Mouse (Mus musculus) hindbrain, embryonic 16.5 days (tissue): ENCODE measurements around the gene Speg. TPM values are rescaled to one million over a fixed set of nuclear protein-coding genes. Genes with fewer than 3 reads are reported as not detected.
A peak's percentile ranks its signal among the peaks of the same experiment; 100 is the strongest.

Experiments used
- ATAC-seq: fragments of 200-750 bp; cut with Nextera tagmentation; 2 replicates; pipeline ENCODE4 v1.8.0; 2017; ENCODE audit warnings: moderate TSS enrichment, moderate library complexity
- H3K27ac ChIP-seq: fragments of 300-500 bp; sonication (generic); 2 replicates; pipeline ENCODE4 v1.5.1; 2014; ENCODE audit warnings: low read depth, mild to moderate bottlenecking, control low read depth, low read length, moderate library complexity
- H3K27me3 ChIP-seq: fragments of 300-500 bp; sonication (generic); replicated peaks from 2 replicates; pipeline ENCODE4 v1.6.1; 2014; ENCODE audit warnings: low read length; ENCODE audit not compliant: control insufficient read depth, insufficient read depth
- H3K36me3 ChIP-seq: fragments of 300-500 bp; sonication (generic); 2 replicates; pipeline ENCODE4 v1.6.1; 2014; ENCODE audit warnings: mild to moderate bottlenecking, low read length, moderate library complexity, mixed read lengths; ENCODE audit not compliant: control insufficient read depth, insufficient read depth
- H3K4me1 ChIP-seq: fragments of 300-500 bp; sonication (generic); 2 replicates; pipeline ENCODE4 v1.6.1; 2014; ENCODE audit warnings: low read depth, low read length; ENCODE audit not compliant: control insufficient read depth, insufficient read depth
- H3K4me2 ChIP-seq: fragments of 300-500 bp; sonication (generic); 2 replicates; pipeline ENCODE4 v1.6.1; 2014; ENCODE audit warnings: mild to moderate bottlenecking, low read length, control low read depth, moderate library complexity
- H3K4me3 ChIP-seq: fragments of 300-500 bp; sonication (generic); 2 replicates; pipeline ENCODE4 v1.5.1; 2014; ENCODE audit warnings: mild to moderate bottlenecking, low read length, control low read depth, moderate library complexity
- H3K9ac ChIP-seq: fragments of 300-500 bp; sonication (generic); 2 replicates; pipeline ENCODE4 v1.6.1; 2014; ENCODE audit warnings: low read depth, mild to moderate bottlenecking, control low read depth, low read length, moderate library complexity
- H3K9me3 ChIP-seq: fragments of 300-500 bp; sonication (generic); 2 replicates; pipeline ENCODE4 v1.6.1; 2014; ENCODE audit warnings: mild to moderate bottlenecking, low read length, moderate library complexity; ENCODE audit not compliant: control insufficient read depth
- whole genome bisulfite sequencing: fragments of 180-500 bp; shearing (Covaris S2); extraction: QIAGEN DNeasy Blood & Tissue Kit; methylation state at CpG from one replicate; pipeline ENCODE4 v1.1.7; 2014; 5-methylcytosine and 5-hydroxymethylcytosine counted together
- polyA plus RNA-seq: library from polyadenylated mRNA; unstranded; fragments of >200 nt; fragmentation: Nextera tagmentation; extraction: Ambion mirVana; gene quantifications from 2 replicates; pipeline ENCODE4 v1.2.1, GENCODE M21; 2015

The Speg gene
- 20.3 and 20.4 TPM in 2 replicates for polyA plus RNA-seq

- peaks cover 16% of the 10 kb centered on the region for H3K27me3 ChIP-seq
- no peak within 1 kb of the TSS for H3K27ac ChIP-seq
- no peaks in the 10 kb centered on the region for H3K9me3 ChIP-seq
- H3K36me3 ChIP-seq: no peaks in the 10 kb centered on the region
- peak within 1 kb of the TSS; percentile 23 for H3K4me3 ChIP-seq
- 0 out of 2 replicates have a peak, but pooled peaks have one; percentile 21 for ATAC-seq
- peak within 1 kb of the TSS; percentile 51 for H3K4me2 ChIP-seq
- H3K4me1 ChIP-seq: peaks cover 9% of the 10 kb centered on the region
- 12% methylated on average over 47 of the region's 57 CpGs for WGBS
- peak within 1 kb of the TSS; percentile 51 for H3K9ac ChIP-seq
Observed at GRCm38 (mm10) chr1:75374950-75375936, at the start of gene Speg. TSS of gene Speg (plus strand) at chr1:75375297.

DNA sequence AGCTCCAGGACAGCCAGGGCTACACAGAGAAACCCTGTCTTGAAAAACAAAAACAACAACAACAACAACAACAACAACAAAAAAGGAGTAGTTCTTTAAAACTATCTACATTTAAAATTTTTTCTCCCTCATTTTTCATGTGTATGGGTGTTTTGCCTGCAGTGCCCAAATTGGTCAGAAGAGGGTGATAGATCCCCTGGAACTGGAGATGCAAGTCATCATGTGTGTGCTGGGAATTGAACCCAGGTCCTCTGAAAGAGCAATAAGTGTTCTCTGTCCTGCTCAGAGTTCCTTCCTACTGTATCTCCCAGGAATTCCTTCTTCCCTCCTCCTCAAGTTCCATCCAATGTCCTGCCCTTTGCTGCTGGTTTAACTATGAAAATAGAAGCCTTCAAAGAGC lies 47.6 kb upstream of the Speg start:
- Histone ChIP-seq H3K27me3 (no peaks in the 10 kb centered on the region), H3K27ac (no peak overlapping the region), H3K4me3 (no peak overlapping the region), H3K9me3 (no peaks in the 10 kb centered on the region), H3K36me3 (no peaks in the 10 kb centered on the region), H3K9ac (no peak overlapping the region), H3K4me1 (no peaks in the 10 kb centered on the region), H3K4me2 (no peak overlapping the region)
- ATAC-seq: no peak

DNA sequence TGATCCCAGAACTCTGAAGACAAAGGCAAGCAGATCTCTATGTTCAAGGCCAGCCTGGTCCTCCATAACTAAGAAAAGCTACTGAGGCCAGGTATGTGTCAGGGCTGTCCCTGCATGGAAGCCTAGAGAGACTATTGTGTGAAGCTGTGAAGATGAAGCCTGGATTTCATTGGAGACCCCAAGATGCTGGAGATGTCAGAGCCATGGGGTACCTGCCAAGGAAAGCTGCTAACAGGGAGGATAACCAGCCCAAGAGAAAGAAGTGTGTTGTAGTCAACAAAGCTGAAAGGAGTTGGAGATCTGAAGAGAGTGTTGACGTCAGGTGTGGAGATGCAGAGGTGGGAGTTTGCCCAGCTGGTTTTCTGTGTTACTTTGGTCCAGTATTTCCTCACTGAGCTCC lies 43.8 kb upstream of the Speg start:
- no peak overlapping the region for H3K4me3 ChIP-seq
- no peak overlapping the region for H3K9ac ChIP-seq
- no peak for ATAC-seq
- H3K4me2 ChIP-seq: no peak overlapping the region
- no peaks in the 10 kb centered on the region for H3K36me3 ChIP-seq
- 96% methylated on average over 1 of the region's 1 CpGs for WGBS
- no peaks in the 10 kb centered on the region for H3K9me3 ChIP-seq
- no peaks in the 10 kb centered on the region for H3K4me1 ChIP-seq
- no peak overlapping the region for H3K27ac ChIP-seq
- H3K27me3 ChIP-seq: no peaks in the 10 kb centered on the region

DNA sequence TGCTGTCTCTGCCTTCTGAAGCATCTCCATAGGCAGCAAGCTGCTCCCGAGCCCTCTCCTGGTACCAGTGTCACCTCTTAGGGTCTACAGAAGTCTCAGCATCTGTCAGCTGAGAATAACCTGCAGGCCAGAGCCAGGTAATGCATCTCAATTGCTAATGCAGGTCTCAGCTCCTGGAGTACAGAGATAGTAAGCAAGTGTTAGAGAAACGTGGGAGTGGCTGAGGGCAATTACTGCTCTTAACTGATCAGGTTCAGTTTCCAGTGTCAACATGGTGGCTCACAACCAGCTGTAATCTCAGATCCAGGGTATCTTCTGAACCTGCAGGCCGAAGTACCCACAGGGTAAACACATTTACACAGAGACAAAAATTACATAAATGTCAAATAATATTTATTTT lies 38.6 kb upstream of the Speg start:
- Histone ChIP-seq H3K27me3 (no peaks in the 10 kb centered on the region), H3K9me3 (no peaks in the 10 kb centered on the region), H3K9ac (no peak overlapping the region), H3K4me3 (no peak overlapping the region), H3K36me3 (no peaks in the 10 kb centered on the region), H3K27ac (no peak overlapping the region), H3K4me2 (no peak overlapping the region), H3K4me1 (peaks cover 20% of the 10 kb centered on the region)
- ATAC-seq: no peak
- 79% methylated on average over 3 of the region's 3 CpGs for WGBS

GRCm38 (mm10) chr1:75337097-75337496 lies 38.0 kb upstream of the Speg start:
- WGBS: 82% methylated on average over 9 of the region's 9 CpGs
- H3K9ac ChIP-seq: no peak overlapping the region

DNA sequence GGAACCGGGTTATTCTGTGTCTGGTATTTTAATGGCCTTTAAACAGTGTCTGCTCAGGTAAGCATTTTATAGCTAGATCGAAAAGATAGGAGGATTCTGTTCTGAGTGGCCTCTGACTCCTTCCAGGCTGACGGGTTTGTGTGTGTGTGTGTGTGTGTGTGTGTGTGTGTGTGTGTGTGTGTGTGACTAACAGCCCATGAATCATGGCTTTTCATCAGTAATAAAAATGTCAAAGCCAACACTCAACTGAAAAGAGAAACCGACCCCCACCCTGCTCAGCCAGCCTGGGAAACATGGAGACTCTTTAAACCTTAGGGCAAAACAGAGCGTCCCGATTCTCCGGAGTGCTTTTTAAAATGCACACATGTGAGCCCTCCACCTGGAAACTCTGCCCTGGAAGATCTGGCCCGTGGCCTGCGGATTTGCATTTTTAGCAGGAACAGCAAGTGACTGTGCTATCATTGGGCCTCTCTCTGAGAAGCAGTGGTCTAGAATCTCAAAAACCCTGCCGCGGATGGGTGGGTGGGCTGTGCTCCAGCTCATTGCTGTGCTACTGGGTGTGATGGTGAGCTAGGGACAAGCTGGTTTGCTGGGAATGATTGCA lies 36.9 kb upstream of the Speg start:
- no peak overlapping the region for H3K9ac ChIP-seq
- 0 out of 2 replicates have a peak, but pooled peaks cover 3% of the 10 kb centered on the region for H3K27me3 ChIP-seq
- H3K27ac ChIP-seq: no peak overlapping the region
- 21% methylated on average over 11 of the region's 11 CpGs for WGBS
- no peaks in the 10 kb centered on the region for H3K9me3 ChIP-seq
- H3K4me2 ChIP-seq: no peak overlapping the region; the same call in 1 of the 2 replicates
- ATAC-seq: peak; percentile 10; the same call in 1 of the 2 replicates
- H3K36me3 ChIP-seq: no peaks in the 10 kb centered on the region
- H3K4me3 ChIP-seq: no peak overlapping the region
- peaks cover 20% of the 10 kb centered on the region for H3K4me1 ChIP-seq

More at GRCm38 (mm10) chr1:75337097-75337496, 38.0 kb upstream of the Speg start:
- ATAC-seq: no peak
- Histone ChIP-seq H3K36me3 (no peaks in the 10 kb centered on the region), H3K9me3 (no peaks in the 10 kb centered on the region), H3K27me3 (0 out of 2 replicates have a peak, but pooled peaks cover 3% of the 10 kb centered on the region), H3K4me1 (peaks cover 20% of the 10 kb centered on the region), H3K4me3 (no peak overlapping the region), H3K4me2 (no peak overlapping the region), H3K27ac (no peak overlapping the region)

DNA sequence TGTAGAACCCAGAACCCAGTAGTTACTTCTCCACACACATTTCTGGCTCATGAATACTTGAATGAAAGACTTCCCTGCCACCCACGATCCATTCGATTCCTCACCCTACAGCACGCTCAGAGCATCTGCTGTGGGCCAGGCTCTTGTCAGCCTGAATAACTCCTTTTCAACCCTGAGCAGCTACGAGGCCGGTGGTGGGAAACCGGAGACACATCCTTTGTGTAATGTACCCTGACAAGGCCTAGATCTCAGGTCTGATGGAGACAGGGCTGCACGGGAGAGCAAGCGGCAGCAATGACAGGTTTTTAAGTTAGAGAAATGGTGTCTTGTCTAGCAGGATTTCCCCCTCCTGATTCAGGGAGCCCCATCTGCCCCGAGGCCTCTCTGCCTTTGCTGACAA lies 35.8 kb upstream of the Speg start:
- WGBS: 23% methylated on average over 9 of the region's 9 CpGs
- H3K36me3 ChIP-seq: no peaks in the 10 kb centered on the region
- no peaks in the 10 kb centered on the region for H3K9me3 ChIP-seq
- 0 out of 2 replicates have a peak, but pooled peaks cover 6% of the 10 kb centered on the region for H3K27me3 ChIP-seq
- H3K27ac ChIP-seq: peak overlapping the region; percentile 55; the same call in 1 of the 2 replicates
- H3K4me2 ChIP-seq: no peak overlapping the region
- H3K4me3 ChIP-seq: no peak overlapping the region
- peak; percentile 49; the same call in 1 of the 2 replicates for ATAC-seq
- peaks cover 20% of the 10 kb centered on the region for H3K4me1 ChIP-seq
- peak overlapping the region; percentile 24; the same call in 1 of the 2 replicates for H3K9ac ChIP-seq

- Histone ChIP-seq H3K4me3 (no peak overlapping the region), H3K36me3 (no peaks in the 10 kb centered on the region), H3K9me3 (no peaks in the 10 kb centered on the region), H3K4me2 (no peak overlapping the region), H3K9ac (no peak overlapping the region), H3K4me1 (peaks cover 20% of the 10 kb centered on the region), H3K27me3 (0 out of 2 replicates have a peak, but pooled peaks cover 6% of the 10 kb centered on the region), H3K27ac (no peak overlapping the region)
- WGBS: 80% methylated on average over 2 of the region's 2 CpGs
- ATAC-seq: no peak
Observed at GRCm38 (mm10) chr1:75340519-75340918, 34.6 kb upstream of the Speg start.
